ENCODE assay signal across 10 mouse cellular contexts in genomic region chr2:174870284-174870683, GRCm38 (mm10).
DNase-seq lines count a peak whose midpoint lies in the region; ATAC-seq and TF ChIP-seq lines count a peak whose summit lies in the region.
"Had no signal": no experiment of that assay in that cellular context is flagged by ENCODE, and none has a peak within 500 bp of the region (broad histone marks: within the 10 kb centered on the region; RNA-seq: fewer than 3 reads in every experiment).

No protein-coding gene starts in this region.

- H3K9ac ChIP-seq in liver, postnatal 0 days (replicated peaks), result no peak overlapping the region
- no peak overlapping the region for H3K9ac ChIP-seq in liver, embryonic 11.5 days (ENCODE audit: low read depth, low read length)
- H3K9ac ChIP-seq: limb, embryonic 13.5 days had no signal

- H3K9me3 ChIP-seq in liver, postnatal 0 days (ENCODE audit: low read length), result no peaks in the 10 kb centered on the region
- H3K9me3 ChIP-seq in liver, embryonic 11.5 days (ENCODE audit: control insufficient read depth, low read length), result no peaks in the 10 kb centered on the region
- H3K9me3 ChIP-seq: limb, embryonic 13.5 days had no signal

- no peak for ATAC-seq in liver, postnatal 0 days
- ATAC-seq in liver, embryonic 11.5 days (replicated peaks; ENCODE audit: low FRiP score), result no peak

- H3K4me3 ChIP-seq in liver, postnatal 0 days (ENCODE audit: low read depth, low read length), result no peak overlapping the region
- no peak overlapping the region for H3K4me3 ChIP-seq in liver, embryonic 11.5 days (ENCODE audit: low read depth, low read length)
- H3K4me3 ChIP-seq: limb, embryonic 13.5 days had no signal

- no peak overlapping the region for H3K27ac ChIP-seq in liver, postnatal 0 days (ENCODE audit: low read depth)
- no peak overlapping the region for H3K27ac ChIP-seq in liver, embryonic 11.5 days (ENCODE audit: low read depth, low read length)

- peak; percentile 46 for TF ChIP-seq CTCF in liver, postnatal 0 days (IDR thresholded peaks at IDR 0.05; ENCODE audit: low read depth)
- TF ChIP-seq CTCF in brain, embryonic 14.5 days (IDR thresholded peaks at IDR 0.05; ENCODE audit: borderline replicate concordance, extremely low read depth, insufficient read depth, insufficient read length), result peak; percentile 51; the same call in 1 of the 2 replicates

- no peaks in the 10 kb centered on the region for H3K4me1 ChIP-seq in liver, postnatal 0 days (ENCODE audit: insufficient read depth)
- H3K4me1 ChIP-seq in liver, embryonic 11.5 days (replicated peaks; ENCODE audit: control insufficient read depth, insufficient read depth, low read length), result 0 out of 2 replicates have a peak, but pooled peaks cover 2% of the 10 kb centered on the region

- 74% methylated on average over 5 of the region's 5 CpGs for WGBS in liver, postnatal 0 days (ENCODE audit: insufficient replicate concordance)
- 68% methylated on average over 5 of the region's 5 CpGs for WGBS in liver, embryonic 11.5 days

- TF ChIP-seq EP300 in liver, postnatal 0 days (IDR thresholded peaks at IDR 0.05; ENCODE audit: low read depth), result no peak

- no peaks in the 10 kb centered on the region for H3K27me3 ChIP-seq in liver, postnatal 0 days (ENCODE audit: insufficient read depth, low read length)
- H3K27me3 ChIP-seq in liver, embryonic 11.5 days (replicated peaks; ENCODE audit: control insufficient read depth, insufficient read depth, low read length), result no peaks in the 10 kb centered on the region
- H3K27me3 ChIP-seq: limb, embryonic 13.5 days had no signal

- peak; percentile 33 to 50 for DNase-seq in cerebellum, postnatal 10 days
- DNase-seq in cerebellum, adult 9-10 months, result no peak
- peak; percentile 23 for DNase-seq in liver, postnatal 0 days
- DNase-seq in liver, embryonic 11.5 days (ENCODE audit: low spot score), result no peak
- DNase-seq in brain, embryonic 14.5 days (ENCODE audit: low read depth), result no peak
- peak; percentile 54 for DNase-seq in retina, postnatal 1 day
- no peak for DNase-seq in ovary, postnatal 10 days (ENCODE audit: low spot score)
- DNase-seq in cerebellum, adult 9-11 months, result no peak
- DNase-seq: cerebellum, adult 11 months had no signal

- H3K4me2 ChIP-seq in liver, postnatal 0 days (ENCODE audit: low read depth, low read length), result no peak overlapping the region
- H3K4me2 ChIP-seq in liver, embryonic 11.5 days, result no peak overlapping the region
- H3K4me2 ChIP-seq: limb, embryonic 13.5 days had no signal

- no peaks in the 10 kb centered on the region for H3K36me3 ChIP-seq in liver, postnatal 0 days (replicated peaks; ENCODE audit: insufficient read depth, low read length)
- no peaks in the 10 kb centered on the region for H3K36me3 ChIP-seq in liver, embryonic 11.5 days (ENCODE audit: control insufficient read depth, insufficient read depth, low read length)
- H3K36me3 ChIP-seq: limb, embryonic 13.5 days had no signal

- no peak for TF ChIP-seq POLR2A in brain, embryonic 14.5 days (IDR thresholded peaks at IDR 0.05; ENCODE audit: borderline replicate concordance, extremely low read depth, insufficient read depth, insufficient read length, poor library complexity, severe bottlenecking)

Comparison
In these comparisons a context has a peak if more than half of its experiments do, and no peak if none do; other contexts are left out.
1. DNase-seq: peak in cerebellum, postnatal 10 days (2 of 2), liver, postnatal 0 days (single experiment) and retina, postnatal 1 day (single experiment); none in cerebellum, adult 9-10 months (single experiment), liver, embryonic 11.5 days (single experiment), brain, embryonic 14.5 days (single experiment), ovary, postnatal 10 days (single experiment) and cerebellum, adult 9-11 months (single experiment).